Mouse (Mus musculus) bone marrow macrophage, adult 2 months (primary cell): ENCODE results near the gene Capn13.

Source experiments
- CTCF ChIP-seq: IDR thresholded peaks from 2 replicates; pipeline ENCODE4 v1.5.1; 2012; ENCODE audit warnings: low read depth, mild to moderate bottlenecking, low read length, moderate library complexity
- POLR2A ChIP-seq: IDR thresholded peaks from 2 replicates; pipeline ENCODE4 v1.6.1; 2012; ENCODE audit warnings: mild to moderate bottlenecking, low read depth, low read length, borderline replicate concordance

GRCm38 (mm10) chr17:73389336-73389735, 11.3 kb downstream of the Capn13 start:
- TF ChIP-seq CTCF (no peak), POLR2A (no peak)
